Mouse (Mus musculus): ENCODE data around the gene Trim3.
A peak's percentile ranks its signal among the peaks of the same experiment; 100 is the strongest.

The Trim3 gene

GRCm38 (mm10) chr7:105555571-105555970 is 77.8 kb downstream of the Trim3 start:
- peak; percentile 14 for DNase-seq

All from thymus, postnatal 14 days (tissue).